Mouse (Mus musculus) bone marrow macrophage, adult 2 months (primary cell): ENCODE results near the gene Myo1d.

Experiments
- CTCF ChIP-seq: IDR thresholded peaks from 2 replicates; pipeline ENCODE4 v1.5.1; 2012; ENCODE audit warnings: low read depth, mild to moderate bottlenecking, low read length, moderate library complexity
- POLR2A ChIP-seq: IDR thresholded peaks from 2 replicates; pipeline ENCODE4 v1.6.1; 2012; ENCODE audit warnings: mild to moderate bottlenecking, low read depth, low read length, borderline replicate concordance

- TF ChIP-seq POLR2A (no peak), CTCF (no peak)
Measured at GRCm38 (mm10) chr11:80712201-80712600, 67.6 kb downstream of the Myo1d start.
